Mouse (Mus musculus): ENCODE results near the gene Epb41l3. TPM values are rescaled to one million over a fixed set of nuclear protein-coding genes. Genes with fewer than 3 reads are reported as not detected.
"Not testable (repeated sequence)": the region's sequence is repeated elsewhere in the genome, so short reads cannot be mapped to it uniquely, and the experiment has no call there.

The Epb41l3 gene
- total RNA-seq, 1 experiment = 16.8 TPM

DNA sequence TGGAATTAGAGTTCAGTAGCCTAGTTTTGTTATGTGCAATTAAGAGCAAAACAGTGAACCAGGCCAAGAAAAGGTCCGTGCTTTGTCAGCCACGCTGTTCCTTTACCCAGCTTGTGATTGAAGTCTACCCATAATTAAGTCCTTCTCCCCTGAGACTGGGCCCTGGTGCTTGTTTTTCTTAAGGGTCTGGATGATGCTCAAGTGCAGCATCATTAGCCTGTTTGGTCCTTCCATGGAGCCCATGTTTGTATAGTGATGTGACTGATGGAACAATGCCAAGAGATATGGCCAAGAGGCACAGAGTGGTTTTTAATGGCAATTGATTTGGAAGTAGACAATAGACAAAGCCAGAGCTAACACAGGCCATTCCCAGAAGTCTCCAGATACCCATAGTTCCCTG, 36.7 kb downstream of the Epb41l3 start:
- H3K9ac ChIP-seq (ENCODE audit: insufficient read depth, low read depth, low read length, poor library complexity, severe bottlenecking) = no peak overlapping the region
- H3K4me3 ChIP-seq (ENCODE audit: insufficient read depth in 1 of 2, low read depth in 1 of 2, low read length in 2 of 2, poor library complexity in 1 of 2, severe bottlenecking in 1 of 2) = no peak overlapping the region
- no peaks in the 10 kb centered on the region for H3K4me1 ChIP-seq (ENCODE audit: control insufficient read depth in 2 of 2, insufficient read depth in 2 of 2, low read length in 2 of 2, poor library complexity in 1 of 2)
- in situ Hi-C loops (cut with MboI; ENCODE audit: low sequenced_read_pairs in 2 of 2, unreplicated experiment in 2 of 2) = no loop called here
- H3K36me3 ChIP-seq (ENCODE audit: control insufficient read depth, insufficient read depth, low read length, poor library complexity, severe bottlenecking) = no peaks in the 10 kb centered on the region
- H3K9me3 ChIP-seq (ENCODE audit: control insufficient read depth, insufficient read depth, low read depth, low read length) = no peaks in the 10 kb centered on the region
- no peak for DNase-seq (ENCODE audit: low read depth, low spot score)
- H3K27ac ChIP-seq (ENCODE audit: insufficient read depth, low read depth, low read length, poor library complexity, severe bottlenecking) = no peak overlapping the region
- no peak for TF ChIP-seq ZC3H11A (IDR thresholded peaks at IDR 0.05; ENCODE audit: borderline replicate concordance, low read depth, low read length)
- TF ChIP-seq ZNF384 (IDR thresholded peaks at IDR 0.05; ENCODE audit: low read depth, low read length) = no peak
- no peak for TF ChIP-seq CHD2 (IDR thresholded peaks at IDR 0.05; ENCODE audit: low read depth, low read length)
- no peak for TF ChIP-seq HCFC1 (IDR thresholded peaks at IDR 0.05; ENCODE audit: borderline replicate concordance, insufficient read depth, low read length)
- no peak for TF ChIP-seq MAFK (IDR thresholded peaks at IDR 0.05; ENCODE audit: insufficient read depth, low read depth, low read length)

DNA sequence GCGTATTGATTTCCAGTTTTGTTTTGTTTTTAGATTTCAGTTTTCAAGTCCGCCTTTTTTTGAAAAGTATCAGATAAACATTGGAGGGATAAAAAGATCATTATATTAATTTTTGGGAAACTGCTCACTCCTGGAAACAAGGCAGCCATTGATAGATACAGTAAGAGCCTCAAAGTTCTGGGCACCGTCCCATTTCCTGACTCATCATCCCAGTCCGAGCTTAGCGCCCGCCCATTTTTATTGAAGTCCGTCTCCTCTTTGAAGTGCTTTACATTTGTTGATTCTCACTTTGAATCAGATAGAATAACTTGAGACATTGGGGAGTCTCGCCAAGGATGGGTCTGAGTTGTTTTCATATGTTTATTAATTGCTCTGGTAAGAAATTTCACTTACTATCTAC, 43.7 kb downstream of the Epb41l3 start:
- Histone ChIP-seq H3K9me3 (ENCODE audit: control insufficient read depth, insufficient read depth, low read depth, low read length) (no peaks in the 10 kb centered on the region), H3K9ac (ENCODE audit: insufficient read depth, low read depth, low read length, poor library complexity, severe bottlenecking) (no peak overlapping the region), H3K36me3 (ENCODE audit: control insufficient read depth, insufficient read depth, low read length, poor library complexity, severe bottlenecking) (no peaks in the 10 kb centered on the region), H3K4me3 (ENCODE audit: insufficient read depth in 1 of 2, low read depth in 1 of 2, low read length in 2 of 2, poor library complexity in 1 of 2, severe bottlenecking in 1 of 2) (no peak overlapping the region), H3K27ac (ENCODE audit: insufficient read depth, low read depth, low read length, poor library complexity, severe bottlenecking) (no peak overlapping the region), H3K4me1 (ENCODE audit: control insufficient read depth in 2 of 2, insufficient read depth in 2 of 2, low read length in 2 of 2, poor library complexity in 1 of 2) (peaks cover 1 to 3% of the 10 kb centered on the region in 2 experiments; a peak in 1 of 4 replicates)
- TF ChIP-seq ZNF384 (IDR thresholded peaks at IDR 0.05; ENCODE audit: low read depth, low read length) (no peak), MAFK (IDR thresholded peaks at IDR 0.05; ENCODE audit: insufficient read depth, low read depth, low read length) (no peak), CHD2 (IDR thresholded peaks at IDR 0.05; ENCODE audit: low read depth, low read length) (no peak), HCFC1 (IDR thresholded peaks at IDR 0.05; ENCODE audit: borderline replicate concordance, insufficient read depth, low read length) (no peak), ZC3H11A (IDR thresholded peaks at IDR 0.05; ENCODE audit: borderline replicate concordance, low read depth, low read length) (no peak)
- DNase-seq (ENCODE audit: low read depth, low spot score) = no peak
- in situ Hi-C loops (cut with MboI; ENCODE audit: low sequenced_read_pairs in 2 of 2, unreplicated experiment in 2 of 2) = no loop called here

DNA sequence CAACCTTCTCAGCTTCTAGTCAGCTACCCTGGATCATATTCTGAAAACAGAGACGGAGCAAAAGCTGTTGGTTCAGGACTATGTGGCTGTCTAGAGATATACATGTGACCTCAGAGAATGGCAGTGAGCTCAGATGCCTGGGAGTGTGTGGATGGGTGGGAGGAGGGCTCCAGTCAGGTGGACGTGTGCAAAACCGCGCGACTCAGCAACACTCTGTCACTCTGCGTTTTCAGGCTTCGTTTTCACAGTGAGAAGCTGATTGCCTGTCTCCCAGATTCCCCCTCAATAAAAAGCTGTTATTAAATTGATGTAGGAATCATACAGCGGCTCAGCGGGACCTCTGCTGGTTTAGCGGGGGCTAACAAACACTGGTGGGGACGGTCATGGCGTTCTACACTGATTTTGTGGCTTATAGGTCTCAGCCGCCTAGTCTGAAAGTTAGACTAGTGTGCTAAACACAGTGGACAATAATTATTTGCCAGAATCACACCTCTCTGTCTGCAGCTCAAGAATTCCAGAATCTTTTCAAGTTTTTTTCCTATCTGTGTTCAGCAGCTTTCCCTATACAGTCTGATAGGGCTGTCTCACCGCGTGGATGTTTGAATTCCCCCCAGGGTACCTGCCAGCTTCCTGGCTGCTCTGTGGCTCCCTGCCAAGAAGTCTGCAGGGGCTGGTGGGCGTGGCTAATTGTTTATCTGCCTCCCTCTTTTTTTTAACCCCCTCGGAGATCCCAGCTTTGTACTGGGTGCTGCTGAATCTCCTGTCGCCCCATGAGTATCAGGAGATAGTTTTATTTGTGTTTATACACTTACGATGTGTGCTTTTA, 45.3 kb downstream of the Epb41l3 start:
- no peak overlapping the region for H3K9ac ChIP-seq (ENCODE audit: insufficient read depth, low read depth, low read length, poor library complexity, severe bottlenecking)
- peak; percentile 50 for DNase-seq (ENCODE audit: low read depth, low spot score)
- H3K36me3 ChIP-seq (ENCODE audit: control insufficient read depth, insufficient read depth, low read length, poor library complexity, severe bottlenecking) = no peaks in the 10 kb centered on the region
- H3K27ac ChIP-seq (ENCODE audit: insufficient read depth, low read depth, low read length, poor library complexity, severe bottlenecking) = no peak overlapping the region
- no peaks in the 10 kb centered on the region for H3K9me3 ChIP-seq (ENCODE audit: control insufficient read depth, insufficient read depth, low read depth, low read length)
- in situ Hi-C loops (cut with MboI; ENCODE audit: low sequenced_read_pairs in 2 of 2, unreplicated experiment in 2 of 2) = no loop called here
- no peak overlapping the region for H3K4me3 ChIP-seq (ENCODE audit: insufficient read depth in 1 of 2, low read depth in 1 of 2, low read length in 2 of 2, poor library complexity in 1 of 2, severe bottlenecking in 1 of 2)
- peaks cover 1 to 3% of the 10 kb centered on the region in 2 experiments; a peak in 1 of 4 replicates for H3K4me1 ChIP-seq (ENCODE audit: control insufficient read depth in 2 of 2, insufficient read depth in 2 of 2, low read length in 2 of 2, poor library complexity in 1 of 2)
- TF ChIP-seq CHD2 (IDR thresholded peaks at IDR 0.05; ENCODE audit: low read depth, low read length) (no peak), MAFK (IDR thresholded peaks at IDR 0.05; ENCODE audit: insufficient read depth, low read depth, low read length) (no peak)

DNA sequence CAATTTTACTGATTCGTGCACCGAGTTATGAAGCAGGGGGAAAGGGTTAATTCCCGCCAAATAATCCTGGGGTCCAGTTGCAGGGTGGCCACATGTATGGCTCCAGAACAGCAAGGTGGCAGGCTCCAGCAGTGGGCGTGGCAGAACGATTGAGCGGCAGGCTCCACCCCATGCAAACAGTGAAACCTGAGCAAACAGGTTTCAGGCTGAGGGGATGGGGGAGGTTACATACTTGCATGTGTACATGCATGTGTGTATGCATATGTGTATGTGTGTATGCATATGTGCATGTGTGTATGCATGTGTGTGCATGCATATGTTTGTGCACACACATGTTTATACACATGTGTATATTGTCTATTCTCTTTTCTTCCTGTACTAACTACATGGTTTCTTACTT, 46.9 kb downstream of the Epb41l3 start:
- H3K4me1 ChIP-seq (ENCODE audit: control insufficient read depth in 2 of 2, insufficient read depth in 2 of 2, low read length in 2 of 2, poor library complexity in 1 of 2); H3K4me3 ChIP-seq (ENCODE audit: insufficient read depth in 1 of 2, low read depth in 1 of 2, low read length in 2 of 2, poor library complexity in 1 of 2, severe bottlenecking in 1 of 2); H3K36me3 ChIP-seq (ENCODE audit: control insufficient read depth, insufficient read depth, low read length, poor library complexity, severe bottlenecking); H3K27ac ChIP-seq (ENCODE audit: insufficient read depth, low read depth, low read length, poor library complexity, severe bottlenecking); DNase-seq (ENCODE audit: low read depth, low spot score); in situ Hi-C loops (cut with MboI; ENCODE audit: low sequenced_read_pairs in 2 of 2, unreplicated experiment in 2 of 2); H3K9me3 ChIP-seq (ENCODE audit: control insufficient read depth, insufficient read depth, low read depth, low read length); H3K9ac ChIP-seq (ENCODE audit: insufficient read depth, low read depth, low read length, poor library complexity, severe bottlenecking): not testable (repeated sequence)

DNA sequence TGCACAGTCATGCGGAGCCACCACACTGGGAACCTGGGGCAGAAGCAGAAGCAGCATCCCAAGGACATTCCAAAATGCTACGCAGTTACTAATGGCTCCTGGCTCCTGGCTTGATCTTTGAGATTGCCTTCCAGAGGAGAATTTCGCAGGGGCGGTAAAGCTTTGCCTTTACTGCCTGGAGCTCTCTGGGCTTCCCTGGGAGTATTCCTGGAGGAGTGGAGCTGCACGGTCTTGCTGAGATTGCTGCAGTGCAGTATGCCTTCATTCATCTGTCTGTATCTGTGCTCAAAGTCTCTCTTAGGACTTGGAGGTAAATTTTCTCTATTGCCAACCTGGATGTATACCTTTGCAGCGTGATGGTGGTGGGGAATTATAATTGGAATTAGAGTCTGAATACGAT, 52.0 kb downstream of the Epb41l3 start:
- H3K4me1 ChIP-seq (ENCODE audit: control insufficient read depth in 2 of 2, insufficient read depth in 2 of 2, low read length in 2 of 2, poor library complexity in 1 of 2) = peaks cover 0 to under 1% of the 10 kb centered on the region in 2 experiments; a peak in 1 of 4 replicates
- H3K4me3 ChIP-seq (ENCODE audit: insufficient read depth in 1 of 2, low read depth in 1 of 2, low read length in 2 of 2, poor library complexity in 1 of 2, severe bottlenecking in 1 of 2) = no peak overlapping the region
- DNase-seq (ENCODE audit: low read depth, low spot score) = no peak
- H3K9me3 ChIP-seq (ENCODE audit: control insufficient read depth, insufficient read depth, low read depth, low read length) = no peaks in the 10 kb centered on the region
- TF ChIP-seq CHD2 (IDR thresholded peaks at IDR 0.05; ENCODE audit: low read depth, low read length) (no peak), ZNF384 (IDR thresholded peaks at IDR 0.05; ENCODE audit: low read depth, low read length) (no peak), HCFC1 (IDR thresholded peaks at IDR 0.05; ENCODE audit: borderline replicate concordance, insufficient read depth, low read length) (no peak), ZC3H11A (IDR thresholded peaks at IDR 0.05; ENCODE audit: borderline replicate concordance, low read depth, low read length) (no peak)
- H3K27ac ChIP-seq (ENCODE audit: insufficient read depth, low read depth, low read length, poor library complexity, severe bottlenecking) = no peak overlapping the region
- in situ Hi-C loops (cut with MboI; ENCODE audit: low sequenced_read_pairs in 2 of 2, unreplicated experiment in 2 of 2) = no loop called here
- no peaks in the 10 kb centered on the region for H3K36me3 ChIP-seq (ENCODE audit: control insufficient read depth, insufficient read depth, low read length, poor library complexity, severe bottlenecking)
- no peak overlapping the region for H3K9ac ChIP-seq (ENCODE audit: insufficient read depth, low read depth, low read length, poor library complexity, severe bottlenecking)

Data from ES-E14 (cell line).